Mouse (Mus musculus) forebrain, postnatal 0 days (tissue): Measurements from ENCODE around the gene Gm30191. TPM values are rescaled to one million over a fixed set of nuclear protein-coding genes. Genes with fewer than 3 reads are reported as not detected.

Experiments used
- ATAC-seq: fragments of 200-750 bp; cut with Nextera tagmentation; 2 replicates; pipeline ENCODE4 v1.8.0; 2017; ENCODE audit warnings: mild to moderate bottlenecking, moderate library complexity
- DNase-seq: peaks from one replicate; pipeline ENCODE4 v3.0.0-alpha.2; 2015
- H3K27ac ChIP-seq: fragments of 300-500 bp; sonication (generic); 2 replicates; pipeline ENCODE4 v1.5.1; 2014; ENCODE audit warnings: low read depth, mild to moderate bottlenecking, antibody characterized with exemption, low read length, moderate library complexity, mixed read lengths
- H3K27me3 ChIP-seq: fragments of 300-500 bp; sonication (generic); 2 replicates; pipeline ENCODE4 v1.6.1; 2014; ENCODE audit warnings: mild to moderate bottlenecking, low read length, mixed read lengths; ENCODE audit not compliant: insufficient read depth
- H3K36me3 ChIP-seq: fragments of 300-500 bp; sonication (generic); 2 replicates; pipeline ENCODE4 v1.6.1; 2014; ENCODE audit warnings: mild to moderate bottlenecking, moderate library complexity; ENCODE audit not compliant: insufficient read depth
- H3K4me1 ChIP-seq: fragments of 300-500 bp; sonication (generic); 2 replicates; pipeline ENCODE4 v1.6.1; 2014; ENCODE audit warnings: antibody characterized with exemption; ENCODE audit not compliant: insufficient read depth
- H3K4me2 ChIP-seq: fragments of 300-500 bp; sonication (generic); 2 replicates; pipeline ENCODE4 v1.6.1; 2014; ENCODE audit warnings: low read depth, mild to moderate bottlenecking, moderate library complexity
- H3K4me3 ChIP-seq: fragments of 300-500 bp; sonication (generic); 2 replicates; pipeline ENCODE4 v1.5.1; 2014; ENCODE audit warnings: low read depth, low read length, mixed read lengths
- H3K9ac ChIP-seq: fragments of 300-500 bp; sonication (generic); 2 replicates; pipeline ENCODE4 v1.6.1; 2014; ENCODE audit warnings: mild to moderate bottlenecking
- H3K9me3 ChIP-seq: fragments of 300-500 bp; sonication (generic); 2 replicates; pipeline ENCODE4 v1.6.1; 2016; ENCODE audit warnings: low read length
- CTCF ChIP-seq: sonication (generic); IDR thresholded peaks from 2 replicates; pipeline ENCODE4 v1.5.1; 2016; ENCODE audit warnings: antibody characterized with exemption, control low read depth, low read depth
- WGBS: fragments of 180-500 bp; shearing (Covaris S2); extraction: QIAGEN DNeasy Blood & Tissue Kit; methylation state at CpG from one replicate; pipeline ENCODE4 v1.1.7; 2014; 5-methylcytosine and 5-hydroxymethylcytosine counted together
- polyA plus RNA-seq: library from polyadenylated mRNA; unstranded; fragments of >200 nt; fragmentation: Nextera tagmentation; extraction: Ambion mirVana; gene quantifications from 2 replicates; pipeline ENCODE4 v1.2.1, GENCODE M21; 2015
- total RNA-seq: library from RNA; depleted of rRNA; stranded (reverse); fragments of >200 nt; gene quantifications from 2 replicates; pipeline ENCODE4 v1.2.3, GENCODE M21; 2014

Gm30191 gene
- total and polyA plus RNA-seq, 2 experiments from 2014 or later: 0.25 TPM; not detected in 1

GRCm38 (mm10) chr4:134251241-134252130, 4.8 kb downstream of the Gm30191 start:
- peak; percentile 5; the same call in 1 of the 2 replicates for TF ChIP-seq CTCF
- Histone ChIP-seq H3K9me3 (no peaks in the 10 kb centered on the region), H3K4me1 (0 out of 2 replicates have a peak, but pooled peaks cover 4% of the 10 kb centered on the region), H3K27me3 (peaks cover 40% of the 10 kb centered on the region), H3K27ac (peak overlapping the region; percentile 78), H3K4me2 (peak overlapping the region; percentile 76), H3K36me3 (no peaks in the 10 kb centered on the region), H3K4me3 (peak overlapping the region; percentile 53), H3K9ac (peak overlapping the region; percentile 74)
- ATAC-seq (peak; percentile 75), DNase-seq (peak; percentile 85)
- WGBS: under 1% methylated on average over 90 of the region's 91 CpGs

GRCm38 (mm10) chr4:134252131-134252910, 5.6 kb downstream of the Gm30191 start:
- H3K9ac ChIP-seq: peak overlapping the region; percentile 74
- no peaks in the 10 kb centered on the region for H3K36me3 ChIP-seq
- DNase-seq (peak; percentile 72), ATAC-seq (peak; percentile 27)
- peak overlapping the region; percentile 76 for H3K4me2 ChIP-seq
- peak overlapping the region; percentile 78 for H3K27ac ChIP-seq
- H3K27me3 ChIP-seq: peaks cover 40% of the 10 kb centered on the region
- 5% methylated on average over 22 of the region's 22 CpGs for WGBS
- H3K4me3 ChIP-seq: peak overlapping the region; percentile 53
- no peak for TF ChIP-seq CTCF
- no peaks in the 10 kb centered on the region for H3K9me3 ChIP-seq
- 0 out of 2 replicates have a peak, but pooled peaks cover 4% of the 10 kb centered on the region for H3K4me1 ChIP-seq

- Histone ChIP-seq H3K4me3 (0 out of 2 replicates have a peak overlapping the region, but pooled peaks have one; percentile 53), H3K27ac (0 out of 2 replicates have a peak overlapping the region, but pooled peaks have one; percentile 15), H3K9ac (no peak overlapping the region), H3K4me2 (peak overlapping the region; percentile 76; the same call in 1 of the 2 replicates), H3K27me3 (peaks cover 37% of the 10 kb centered on the region), H3K36me3 (no peaks in the 10 kb centered on the region), H3K4me1 (0 out of 2 replicates have a peak, but pooled peaks cover 4% of the 10 kb centered on the region), H3K9me3 (no peaks in the 10 kb centered on the region)
- WGBS: 16% methylated on average over 15 of the region's 15 CpGs
- TF ChIP-seq CTCF: no peak
- DNase-seq (no peak), ATAC-seq (no peak)
These were observed 6.4 kb downstream of the Gm30191 start for GRCm38 (mm10) chr4:134252911-134253721.

GRCm38 (mm10) chr4:134253722-134254324, 7.1 kb downstream of the Gm30191 start, which contains the start of gene Grrp1:
TSS of gene Grrp1 (minus strand) at chr4:134254106.
- ATAC-seq (no peak), DNase-seq (no peak)
- Histone ChIP-seq H3K27ac (no peak within 1 kb of the TSS), H3K9me3 (no peaks in the 10 kb centered on the region), H3K36me3 (no peaks in the 10 kb centered on the region), H3K4me2 (0 out of 2 replicates have a peak within 1 kb of the TSS, but pooled peaks have one; percentile 76), H3K9ac (no peak within 1 kb of the TSS), H3K4me3 (0 out of 2 replicates have a peak within 1 kb of the TSS, but pooled peaks have one; percentile 53), H3K27me3 (peaks cover 32% of the 10 kb centered on the region), H3K4me1 (0 out of 2 replicates have a peak, but pooled peaks cover 4% of the 10 kb centered on the region)
- TF ChIP-seq CTCF: no peak
- 3% methylated on average over 13 of the region's 13 CpGs for WGBS

GRCm38 (mm10) chr4:134254835-134255234, 8.1 kb downstream of the Gm30191 start:
- DNase-seq (no peak), ATAC-seq (no peak)
- no peak overlapping the region for H3K4me2 ChIP-seq
- H3K27ac ChIP-seq: no peak overlapping the region
- no peak for TF ChIP-seq CTCF
- WGBS: 23% methylated on average over 3 of the region's 3 CpGs
- peaks cover 32% of the 10 kb centered on the region for H3K27me3 ChIP-seq
- H3K4me1 ChIP-seq: 0 out of 2 replicates have a peak, but pooled peaks cover 4% of the 10 kb centered on the region
- no peaks in the 10 kb centered on the region for H3K36me3 ChIP-seq
- no peak overlapping the region for H3K4me3 ChIP-seq
- H3K9ac ChIP-seq: no peak overlapping the region
- no peaks in the 10 kb centered on the region for H3K9me3 ChIP-seq
